Mouse (Mus musculus): ENCODE measurements around the gene Nhlrc2. TPM values are rescaled to one million over a fixed set of nuclear protein-coding genes. Genes with fewer than 3 reads are reported as not detected.

Nhlrc2 gene
- total and polyA plus RNA-seq, 3 experiments = 9.9 to 18.3 (median 12.6) TPM

DNA sequence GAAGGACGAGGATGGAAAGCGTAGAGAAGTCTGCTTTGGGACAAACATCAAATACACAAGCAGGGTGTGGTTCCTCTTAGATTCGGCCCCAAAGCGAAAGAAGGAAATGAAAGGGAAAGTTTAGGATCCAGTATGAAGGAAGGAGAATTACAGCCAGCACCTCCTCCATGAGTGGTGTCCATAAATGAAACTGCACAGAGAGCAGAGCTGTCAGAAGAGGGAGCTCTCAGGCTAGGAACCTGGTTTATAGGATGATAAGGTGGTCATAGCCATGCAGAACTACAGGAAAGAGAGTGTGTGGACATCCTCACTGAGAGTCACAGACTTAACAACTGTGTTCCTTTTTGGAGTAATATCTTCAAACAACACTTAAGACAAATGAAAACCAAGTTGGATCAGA, 18.0 kb downstream of the Nhlrc2 start:
- peaks cover 9 to 61% of the 10 kb centered on the region in 2 experiments for H3K36me3 ChIP-seq (replicated peaks in 1 of 2; ENCODE audit: control insufficient read depth in 1 of 2, insufficient read depth in 1 of 2, low read length in 1 of 2)
- in situ Hi-C loops (cut with MboI; ENCODE audit: low pct_ligation_motif_present, low pct_unique_long_range_greater_than_20kb, low sequenced_read_pairs) = no loop called here

DNA sequence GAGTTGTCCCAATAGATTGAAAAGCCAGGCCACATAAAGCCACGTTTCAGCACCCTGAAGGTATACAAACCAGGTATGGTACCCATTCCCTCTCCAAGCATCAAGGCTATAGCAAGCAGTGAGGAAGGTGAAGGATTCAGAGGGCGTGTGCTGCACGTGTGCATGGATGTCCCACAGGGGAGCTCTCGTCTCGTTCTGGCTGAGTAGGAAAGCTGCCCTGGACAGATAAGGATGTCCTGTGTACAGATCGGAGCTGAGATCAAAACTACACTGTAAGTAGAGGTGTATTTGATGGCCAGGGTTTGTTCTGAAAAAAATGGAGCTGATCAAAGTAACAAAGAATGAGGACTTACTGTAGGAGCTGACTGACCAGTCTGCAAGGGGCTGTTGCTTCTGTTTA, 18.9 kb downstream of the Nhlrc2 start:
- in situ Hi-C loops (cut with MboI; ENCODE audit: low pct_ligation_motif_present, low pct_unique_long_range_greater_than_20kb, low sequenced_read_pairs) (no loop called here), dilution Hi-C loops (cut with MboI; ENCODE audit: extremely low pct_ligation_motif_present, extremely low pct_unique_long_range_greater_than_20kb, low sequenced_read_pairs) (no loop called here)
- H3K4me1 ChIP-seq (ENCODE audit: control insufficient read depth in 1 of 2, insufficient read depth in 2 of 2) = peaks cover 0 to 16% of the 10 kb centered on the region in 2 experiments; a peak in 1 of 4 replicates
- TF ChIP-seq TCF12 (IDR thresholded peaks at IDR 0.05; ENCODE audit: low read depth, low read length) (no peak), ETS1 (conservative IDR thresholded peaks at IDR 0.05; ENCODE audit: low read depth, low read length) (no peak), JUND (conservative IDR thresholded peaks at IDR 0.05; ENCODE audit: low read depth, low read length) (no peak), SMC3 (IDR thresholded peaks at IDR 0.05; ENCODE audit: low read depth, low read length) (no peak), EP300 (IDR thresholded peaks at IDR 0.05; ENCODE audit: low read length) (no peak), ELF1 (IDR thresholded peaks at IDR 0.05; ENCODE audit: low read depth, low read length) (no peak), CHD2 (IDR thresholded peaks at IDR 0.05; ENCODE audit: low read length) (no peak), RAD21 (IDR thresholded peaks at IDR 0.05; ENCODE audit: low read depth, low read length) (no peak), SIN3A (IDR thresholded peaks at IDR 0.05; ENCODE audit: low read length) (no peak), RCOR1 (conservative IDR thresholded peaks at IDR 0.05; ENCODE audit: low read depth, low read length) (no peak), ZMIZ1 (IDR thresholded peaks at IDR 0.05; ENCODE audit: low read depth, low read length) (no peak), HCFC1 (IDR thresholded peaks at IDR 0.05; ENCODE audit: low read depth, low read length) (no peak)
- H3K9me3 ChIP-seq (replicated peaks; ENCODE audit: low read length) = no peaks in the 10 kb centered on the region
- H3K4me2 ChIP-seq (ENCODE audit: insufficient read depth, low read depth, poor library complexity, severe bottlenecking) = no peak overlapping the region
- peaks cover 9% of the 10 kb centered on the region for H3K79me2 ChIP-seq (replicated peaks; ENCODE audit: control insufficient read depth, extremely low read depth, insufficient read depth, poor library complexity, severe bottlenecking)
- H3K27ac ChIP-seq (ENCODE audit: insufficient read depth, low read depth) = no peak overlapping the region
- no peak for DNase-seq (ENCODE audit: extremely low read depth)
- no peak overlapping the region for H3K9ac ChIP-seq (ENCODE audit: insufficient read depth, low read depth)
- H3K4me3 ChIP-seq (replicated peaks in 1 of 3; ENCODE audit: low read depth in 2 of 3, low read length in 2 of 3, poor library complexity in 1 of 3) = no peak overlapping the region
- H3K27me3 ChIP-seq (replicated peaks) = no peaks in the 10 kb centered on the region
- peaks cover 16 to 63% of the 10 kb centered on the region in 2 experiments for H3K36me3 ChIP-seq (replicated peaks in 1 of 2; ENCODE audit: control insufficient read depth in 1 of 2, insufficient read depth in 1 of 2, low read length in 1 of 2)

More for the DNA sequence above, 18.0 kb downstream of the Nhlrc2 start:
- Histone ChIP-seq H3K79me2 (replicated peaks; ENCODE audit: control insufficient read depth, extremely low read depth, insufficient read depth, poor library complexity, severe bottlenecking) (peaks cover 9% of the 10 kb centered on the region), H3K27me3 (replicated peaks) (no peaks in the 10 kb centered on the region), H3K9me3 (replicated peaks; ENCODE audit: low read length) (no peaks in the 10 kb centered on the region), H3K4me1 (ENCODE audit: control insufficient read depth in 1 of 2, insufficient read depth in 2 of 2) (peaks cover 0 to 18% of the 10 kb centered on the region in 2 experiments; a peak in 1 of 4 replicates), H3K9ac (ENCODE audit: insufficient read depth, low read depth) (no peak overlapping the region), H3K27ac (ENCODE audit: insufficient read depth, low read depth) (no peak overlapping the region), H3K4me3 (replicated peaks in 1 of 3; ENCODE audit: low read depth in 2 of 3, low read length in 2 of 3, poor library complexity in 1 of 3) (no peak overlapping the region), H3K4me2 (ENCODE audit: insufficient read depth, low read depth, poor library complexity, severe bottlenecking) (no peak overlapping the region)
- DNase-seq (ENCODE audit: extremely low read depth) = peak; percentile 38
- dilution Hi-C loops (cut with MboI; ENCODE audit: extremely low pct_ligation_motif_present, extremely low pct_unique_long_range_greater_than_20kb, low sequenced_read_pairs) = no loop called here
- TF ChIP-seq CTCF (conservative IDR thresholded peaks at IDR 0.05 in 1 of 2, IDR thresholded peaks at IDR 0.05 in 1 of 2; ENCODE audit: low read depth in 2 of 2, low read length in 2 of 2) (peak in 1 of 2 experiments; percentile 70; a peak in 2 of 4 replicates), ZC3H11A (IDR thresholded peaks at IDR 0.05; ENCODE audit: low read depth, low read length) (peak; percentile 13; the same call in 1 of the 2 replicates), ETS1 (conservative IDR thresholded peaks at IDR 0.05; ENCODE audit: low read depth, low read length) (no peak), RAD21 (IDR thresholded peaks at IDR 0.05; ENCODE audit: low read depth, low read length) (peak; percentile 68), SMC3 (IDR thresholded peaks at IDR 0.05; ENCODE audit: low read depth, low read length) (peak; percentile 57)
